Mouse (Mus musculus): Measurements from ENCODE around the gene Fbxo42. TPM values are rescaled to one million over a fixed set of nuclear protein-coding genes. Genes with fewer than 3 reads are reported as not detected.
"Not testable (repeated sequence)": the region's sequence is repeated elsewhere in the genome, so short reads cannot be mapped to it uniquely, and the experiment has no call there.

Fbxo42 gene
- polyA plus RNA-seq, 1 experiment from 2014 or later: 32.2 TPM

DNA sequence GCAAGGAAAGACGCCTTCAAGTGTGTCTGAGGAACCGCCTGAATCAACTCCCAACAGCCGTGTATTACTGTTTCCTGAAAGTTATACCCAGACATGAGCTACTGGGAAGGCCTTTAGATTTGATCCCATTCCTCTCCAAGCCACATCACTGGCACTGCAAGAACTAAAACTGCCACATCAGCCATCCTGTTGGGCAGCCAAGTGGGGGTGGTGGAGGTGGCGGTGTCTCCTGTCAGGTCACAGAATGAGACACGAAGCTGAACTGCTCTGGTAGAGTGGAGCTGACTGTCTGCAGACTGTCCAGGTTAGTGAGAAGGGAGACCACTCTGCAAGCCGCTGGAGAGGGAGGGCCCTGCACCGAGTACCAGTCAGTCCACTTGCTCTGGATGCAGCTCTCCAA is 25.1 kb upstream of the Fbxo42 start:
- 88% methylated on average over 7 of the region's 7 CpGs for WGBS
- Histone ChIP-seq H3K4me3 (no peak overlapping the region), H3K4me1 (peaks cover 19% of the 10 kb centered on the region), H3K9me3 (replicated peaks) (no peaks in the 10 kb centered on the region), H3K27ac (no peak overlapping the region), H3K27me3 (ENCODE audit: low read depth, poor library complexity, severe bottlenecking) (no peaks in the 10 kb centered on the region), H3K36me3 (peaks cover 57% of the 10 kb centered on the region)
- DNase-seq (ENCODE audit: low spot score): no peak

DNA sequence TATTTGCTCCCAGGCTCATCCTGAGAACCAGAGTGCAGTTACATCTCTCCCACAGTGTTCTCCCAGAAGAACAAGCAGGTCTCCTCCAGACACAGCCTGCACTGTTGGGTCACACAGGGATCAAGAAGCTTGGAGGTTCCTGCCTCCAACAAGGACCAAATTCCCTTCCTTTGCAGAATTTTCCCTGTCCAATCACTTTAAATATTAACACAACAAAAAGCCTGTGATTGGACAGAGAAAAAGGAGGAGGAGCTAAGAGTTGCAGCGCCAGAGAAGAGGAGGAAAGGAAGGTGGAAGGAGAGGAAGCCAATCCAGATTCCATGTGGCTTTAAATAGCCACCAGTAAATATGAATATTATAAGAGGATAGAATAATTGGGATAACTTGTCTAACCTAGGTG is 24.6 kb upstream of the Fbxo42 start:
- peaks cover 19% of the 10 kb centered on the region for H3K4me1 ChIP-seq
- no peaks in the 10 kb centered on the region for H3K9me3 ChIP-seq (replicated peaks)
- WGBS: 67% methylated on average over 1 of the region's 1 CpGs
- H3K27me3 ChIP-seq (ENCODE audit: low read depth, poor library complexity, severe bottlenecking): no peaks in the 10 kb centered on the region
- H3K4me3 ChIP-seq: no peak overlapping the region
- H3K27ac ChIP-seq: no peak overlapping the region
- peaks cover 53% of the 10 kb centered on the region for H3K36me3 ChIP-seq
- DNase-seq (ENCODE audit: low spot score): no peak

DNA sequence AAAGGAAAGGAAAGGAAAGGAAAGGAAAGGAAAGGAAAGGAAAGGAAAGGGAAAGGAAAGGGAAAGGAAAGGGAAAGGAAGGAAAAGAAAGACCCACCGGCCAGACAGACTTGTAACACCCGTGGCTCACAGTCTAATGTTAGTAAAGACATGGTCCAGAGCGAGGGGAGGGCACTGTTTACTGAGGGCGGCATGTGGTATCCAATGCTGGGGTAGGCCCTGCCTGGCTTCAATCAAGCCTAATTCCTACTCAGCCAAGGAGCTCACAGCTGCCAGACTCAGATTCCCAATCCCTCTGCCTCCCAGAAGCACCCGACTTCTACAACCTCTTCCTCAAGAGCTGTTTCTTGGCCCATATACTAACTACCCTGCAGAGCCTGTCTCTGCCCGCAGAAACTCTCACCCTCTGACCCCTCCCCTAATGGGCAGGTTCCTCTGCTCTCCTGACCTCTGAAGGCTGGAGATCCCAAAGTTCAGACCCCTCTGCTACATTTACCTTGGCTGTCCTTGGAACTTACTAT is 18.5 kb upstream of the Fbxo42 start:
- H3K4me3 ChIP-seq: no peak overlapping the region
- H3K27me3 ChIP-seq (ENCODE audit: low read depth, poor library complexity, severe bottlenecking): no peaks in the 10 kb centered on the region
- peaks cover 49% of the 10 kb centered on the region for H3K4me1 ChIP-seq
- no peaks in the 10 kb centered on the region for H3K9me3 ChIP-seq (replicated peaks)
- WGBS: 64% methylated on average over 6 of the region's 6 CpGs
- no peak overlapping the region for H3K27ac ChIP-seq
- H3K36me3 ChIP-seq: peaks cover 22% of the 10 kb centered on the region
- DNase-seq (ENCODE audit: low spot score): no peak

DNA sequence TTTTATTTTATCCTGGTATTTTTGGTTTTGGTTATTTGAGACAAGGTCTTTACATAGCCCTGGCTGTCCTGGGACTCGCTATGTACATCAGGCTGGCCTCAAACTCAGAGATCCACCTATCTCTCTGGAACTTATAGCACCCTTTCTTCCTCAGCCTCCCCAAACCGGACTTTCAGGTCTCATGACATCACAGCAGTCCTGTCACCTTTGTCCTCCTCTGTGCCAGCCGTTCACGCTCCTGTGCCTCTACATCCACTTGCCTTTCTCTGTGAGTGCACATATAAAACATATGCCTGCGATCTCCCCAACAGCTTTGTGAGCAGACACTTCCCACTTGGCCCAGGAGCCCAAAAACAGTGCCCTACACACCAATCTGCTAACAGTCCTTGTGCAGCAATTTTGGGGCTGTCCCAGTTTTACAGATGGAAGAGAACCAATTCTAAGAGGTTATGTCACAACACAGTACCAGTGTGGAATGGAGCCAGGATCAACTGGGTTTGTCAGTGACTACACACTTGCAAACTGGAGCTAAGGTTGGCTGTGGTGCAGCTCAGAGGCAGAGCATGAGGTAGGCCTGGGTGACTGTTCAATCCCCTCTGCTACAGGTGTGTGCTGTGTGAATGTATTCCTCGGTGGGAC is 16.9 kb upstream of the Fbxo42 start:
- no peaks in the 10 kb centered on the region for H3K27me3 ChIP-seq (ENCODE audit: low read depth, poor library complexity, severe bottlenecking)
- H3K36me3 ChIP-seq: peaks cover 35% of the 10 kb centered on the region
- DNase-seq (ENCODE audit: low spot score): no peak
- WGBS: 82% methylated on average over 6 of the region's 6 CpGs
- peaks cover 56% of the 10 kb centered on the region for H3K4me1 ChIP-seq
- H3K27ac ChIP-seq: peak overlapping the region; percentile 65; the same call in 1 of the 2 replicates
- H3K4me3 ChIP-seq: no peak overlapping the region
- H3K9me3 ChIP-seq (replicated peaks): no peaks in the 10 kb centered on the region

DNA sequence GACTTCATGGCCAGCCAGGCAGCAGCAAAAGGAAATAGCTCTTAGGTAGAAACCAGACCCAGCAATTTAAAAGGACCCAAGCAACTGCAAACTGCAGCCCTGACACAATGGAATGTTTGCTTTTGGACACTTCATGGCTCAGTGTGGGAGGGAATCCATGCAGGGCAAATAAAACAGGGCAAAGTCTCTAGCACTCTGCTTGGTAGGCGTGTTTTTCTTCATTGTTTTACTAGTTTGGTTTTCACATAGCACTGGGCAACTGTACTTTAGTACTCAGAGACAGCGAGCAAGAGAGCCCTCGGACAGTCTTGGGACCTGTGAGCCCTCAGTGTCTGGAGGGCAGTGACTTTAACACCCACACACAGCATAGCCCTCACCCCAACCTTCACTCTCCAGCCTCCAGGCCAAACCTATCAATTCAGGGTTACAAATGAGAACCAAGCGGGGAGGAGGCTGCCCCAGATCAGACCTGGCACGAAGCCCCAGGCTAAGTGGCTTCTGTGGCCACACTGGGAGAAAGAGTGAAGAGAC is 16.1 kb upstream of the Fbxo42 start:
- H3K4me1 ChIP-seq: peaks cover 57% of the 10 kb centered on the region
- DNase-seq (ENCODE audit: low spot score): no peak
- peaks cover 35% of the 10 kb centered on the region for H3K36me3 ChIP-seq
- peak overlapping the region; percentile 65 for H3K27ac ChIP-seq
- WGBS: 48% methylated on average over 5 of the region's 5 CpGs
- H3K27me3 ChIP-seq (ENCODE audit: low read depth, poor library complexity, severe bottlenecking): no peaks in the 10 kb centered on the region
- H3K4me3 ChIP-seq: no peak overlapping the region
- H3K9me3 ChIP-seq (replicated peaks): no peaks in the 10 kb centered on the region

DNA sequence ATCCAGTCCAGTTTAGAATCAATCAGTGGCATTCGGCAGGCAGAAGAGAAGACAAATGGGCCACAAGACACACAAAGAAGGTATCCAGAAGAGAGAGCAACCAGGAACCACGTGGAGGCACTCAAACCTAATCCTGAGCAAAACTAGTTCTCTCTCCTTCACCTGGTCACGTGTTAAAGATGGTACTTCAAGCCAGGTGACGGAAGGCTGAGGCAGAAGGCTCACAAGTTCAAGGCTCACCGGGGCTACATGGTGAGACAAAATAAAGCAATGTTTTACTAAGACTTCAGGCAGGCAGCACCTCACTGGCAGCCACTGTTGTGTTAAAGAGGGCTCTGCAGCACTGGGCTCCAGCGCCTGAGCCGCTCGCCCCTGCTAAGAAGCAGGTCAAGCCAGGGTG is 15.5 kb upstream of the Fbxo42 start:
- Histone ChIP-seq H3K36me3 (peaks cover 32% of the 10 kb centered on the region), H3K27me3 (ENCODE audit: low read depth, poor library complexity, severe bottlenecking) (no peaks in the 10 kb centered on the region), H3K4me1 (peaks cover 61% of the 10 kb centered on the region), H3K4me3 (no peak overlapping the region), H3K27ac (peak overlapping the region; percentile 65), H3K9me3 (replicated peaks) (no peaks in the 10 kb centered on the region)
- 41% methylated on average over 8 of the region's 8 CpGs for WGBS
- DNase-seq (ENCODE audit: low spot score): no peak

DNA sequence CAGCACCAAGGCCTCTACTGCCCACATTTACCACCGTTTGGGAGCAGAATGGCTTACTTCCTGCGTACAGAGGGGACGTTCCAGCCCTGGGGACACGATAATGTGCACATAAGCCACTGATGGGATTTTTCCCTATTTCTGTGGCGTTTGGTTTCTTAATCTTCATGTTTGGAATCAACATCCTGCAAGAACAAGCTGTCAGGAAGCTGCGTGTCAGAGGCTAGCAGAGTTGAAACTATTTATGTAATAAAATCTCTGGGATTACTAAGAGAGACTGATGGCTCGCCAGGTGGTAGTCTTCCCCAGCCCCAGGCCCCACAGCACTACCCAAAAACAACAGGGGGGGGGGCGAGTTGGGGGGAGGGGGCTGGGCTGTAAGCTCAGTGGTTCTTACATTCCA is 14.5 kb upstream of the Fbxo42 start:
- H3K4me3 ChIP-seq: no peak overlapping the region
- H3K27me3 ChIP-seq (ENCODE audit: low read depth, poor library complexity, severe bottlenecking): no peaks in the 10 kb centered on the region
- H3K9me3 ChIP-seq (replicated peaks): no peaks in the 10 kb centered on the region
- H3K27ac ChIP-seq: no peak overlapping the region
- H3K36me3 ChIP-seq: peaks cover 31% of the 10 kb centered on the region
- H3K4me1 ChIP-seq: peaks cover 67% of the 10 kb centered on the region
- WGBS: 75% methylated on average over 8 of the region's 8 CpGs
- no peak for DNase-seq (ENCODE audit: low spot score)

DNA sequence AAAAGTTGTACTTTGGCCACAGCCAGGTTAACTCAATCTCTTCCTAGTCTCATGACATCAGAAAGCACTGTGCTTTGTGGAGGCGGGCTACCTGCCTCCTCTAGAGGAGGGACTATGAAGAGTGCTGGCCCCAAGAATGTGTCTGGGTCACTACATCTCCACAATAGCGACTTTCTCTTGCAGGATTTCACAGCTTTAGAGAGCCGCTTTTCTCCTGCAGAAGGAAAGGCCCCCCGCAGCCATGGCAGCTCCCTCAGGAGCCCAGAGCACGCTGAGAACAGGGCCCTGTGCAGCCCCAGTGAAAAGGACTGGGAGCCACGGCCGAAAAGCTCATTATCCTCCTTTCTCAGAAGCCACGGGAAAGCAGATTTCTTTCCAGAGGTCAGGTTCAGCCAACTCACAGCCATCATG is 13.7 kb upstream of the Fbxo42 start:
- Histone ChIP-seq H3K9me3 (replicated peaks) (no peaks in the 10 kb centered on the region), H3K27ac (no peak overlapping the region), H3K4me1 (peaks cover 72% of the 10 kb centered on the region), H3K27me3 (ENCODE audit: low read depth, poor library complexity, severe bottlenecking) (no peaks in the 10 kb centered on the region), H3K4me3 (no peak overlapping the region), H3K36me3 (peaks cover 31% of the 10 kb centered on the region)
- 64% methylated on average over 8 of the region's 8 CpGs for WGBS
- no peak for DNase-seq (ENCODE audit: low spot score)

DNA sequence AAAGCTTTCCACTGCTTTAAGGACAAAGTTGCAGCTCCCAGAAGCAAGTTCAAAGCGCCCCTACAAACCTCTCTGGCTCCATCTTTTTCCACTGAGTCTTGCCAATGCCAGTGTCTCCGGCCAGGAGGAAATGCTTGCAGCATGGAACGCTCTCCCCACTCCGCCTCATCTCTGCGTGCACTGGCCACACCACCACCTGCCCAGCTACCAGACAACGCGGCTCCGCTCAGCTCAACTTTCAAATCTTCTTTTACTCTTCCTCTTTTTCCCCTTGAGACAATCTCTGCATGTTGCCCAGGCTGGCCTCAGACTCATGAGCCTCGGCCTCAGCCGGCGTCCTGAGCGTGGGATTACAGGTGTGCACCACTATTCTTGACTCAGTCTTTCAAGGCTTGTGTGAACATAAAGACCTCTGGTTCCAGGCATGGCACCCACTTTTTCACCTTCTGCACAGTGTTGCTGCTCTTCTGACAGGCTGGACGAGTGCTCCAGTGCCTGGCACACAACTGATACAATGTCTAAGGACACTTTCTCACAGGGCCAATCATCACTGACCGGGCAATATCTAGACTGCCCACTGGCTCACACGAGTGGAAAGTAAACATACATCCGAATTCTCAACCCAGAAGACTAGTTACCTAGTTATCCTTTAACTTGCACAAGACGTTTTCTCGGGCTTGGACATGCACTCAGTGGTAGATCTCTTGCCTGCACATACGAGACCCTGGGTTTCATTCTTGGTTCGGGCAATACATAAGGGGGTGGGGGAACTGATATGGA is 12.8 kb upstream of the Fbxo42 start:
- Histone ChIP-seq H3K36me3 (peaks cover 31% of the 10 kb centered on the region), H3K27ac (no peak overlapping the region), H3K27me3 (ENCODE audit: low read depth, poor library complexity, severe bottlenecking) (no peaks in the 10 kb centered on the region), H3K4me1 (peaks cover 64% of the 10 kb centered on the region), H3K9me3 (replicated peaks) (no peaks in the 10 kb centered on the region), H3K4me3 (0 out of 2 replicates have a peak overlapping the region, but pooled peaks have one; percentile 8)
- WGBS: 91% methylated on average over 20 of the region's 20 CpGs
- DNase-seq (ENCODE audit: low spot score): no peak

DNA sequence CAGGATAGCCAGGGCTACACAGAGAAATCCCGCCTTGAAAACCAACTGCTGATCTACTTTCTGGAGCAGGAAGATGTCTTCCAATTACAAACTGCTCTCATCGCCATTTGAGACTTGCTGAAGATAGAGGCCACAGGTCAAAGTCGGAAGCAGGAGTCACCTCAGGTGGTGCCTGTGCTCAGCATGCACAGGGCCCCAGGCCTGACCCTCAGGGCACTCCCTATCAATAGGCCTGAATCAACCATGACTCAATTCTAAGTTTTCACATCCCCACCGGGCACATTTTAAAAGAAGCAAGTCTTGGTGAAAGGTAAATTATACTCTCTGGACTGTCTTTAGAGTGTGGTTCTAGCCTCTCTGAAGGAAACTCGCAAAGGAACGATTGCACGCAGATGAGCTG is 11.6 kb upstream of the Fbxo42 start:
- Histone ChIP-seq H3K9me3 (replicated peaks) (no peaks in the 10 kb centered on the region), H3K27ac (no peak overlapping the region), H3K4me1 (peaks cover 58% of the 10 kb centered on the region), H3K27me3 (ENCODE audit: low read depth, poor library complexity, severe bottlenecking) (no peaks in the 10 kb centered on the region), H3K4me3 (no peak overlapping the region), H3K36me3 (peaks cover 28% of the 10 kb centered on the region)
- WGBS: 90% methylated on average over 7 of the region's 7 CpGs
- DNase-seq (ENCODE audit: low spot score): no peak

DNA sequence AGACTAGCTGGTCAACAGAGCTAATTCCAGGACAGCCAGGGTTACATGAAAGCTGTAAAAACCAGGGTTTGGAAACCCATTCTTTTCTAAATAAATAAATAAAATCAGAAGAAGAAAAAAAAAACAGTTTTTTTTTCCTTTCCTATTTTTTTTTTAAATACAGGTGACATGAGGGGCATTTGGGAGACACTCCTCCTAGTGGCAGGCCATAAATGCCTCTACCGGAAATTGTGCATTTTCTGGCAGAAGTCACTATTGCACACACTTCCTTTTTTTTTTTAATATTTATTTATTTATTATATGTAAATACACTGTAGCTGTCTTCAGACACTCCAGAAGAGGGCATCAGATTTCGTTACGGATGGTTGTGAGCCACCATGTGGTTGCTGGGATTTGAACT is 10.0 kb upstream of the Fbxo42 start:
- H3K27ac ChIP-seq; H3K27me3 ChIP-seq (ENCODE audit: low read depth, poor library complexity, severe bottlenecking); H3K9me3 ChIP-seq (replicated peaks); H3K4me3 ChIP-seq; DNase-seq (ENCODE audit: low spot score): not testable (repeated sequence)
- WGBS: 86% methylated on average over 3 of the region's 3 CpGs
- Histone ChIP-seq H3K4me1 (peaks cover 46% of the 10 kb centered on the region), H3K36me3 (peaks cover 26% of the 10 kb centered on the region)

DNA sequence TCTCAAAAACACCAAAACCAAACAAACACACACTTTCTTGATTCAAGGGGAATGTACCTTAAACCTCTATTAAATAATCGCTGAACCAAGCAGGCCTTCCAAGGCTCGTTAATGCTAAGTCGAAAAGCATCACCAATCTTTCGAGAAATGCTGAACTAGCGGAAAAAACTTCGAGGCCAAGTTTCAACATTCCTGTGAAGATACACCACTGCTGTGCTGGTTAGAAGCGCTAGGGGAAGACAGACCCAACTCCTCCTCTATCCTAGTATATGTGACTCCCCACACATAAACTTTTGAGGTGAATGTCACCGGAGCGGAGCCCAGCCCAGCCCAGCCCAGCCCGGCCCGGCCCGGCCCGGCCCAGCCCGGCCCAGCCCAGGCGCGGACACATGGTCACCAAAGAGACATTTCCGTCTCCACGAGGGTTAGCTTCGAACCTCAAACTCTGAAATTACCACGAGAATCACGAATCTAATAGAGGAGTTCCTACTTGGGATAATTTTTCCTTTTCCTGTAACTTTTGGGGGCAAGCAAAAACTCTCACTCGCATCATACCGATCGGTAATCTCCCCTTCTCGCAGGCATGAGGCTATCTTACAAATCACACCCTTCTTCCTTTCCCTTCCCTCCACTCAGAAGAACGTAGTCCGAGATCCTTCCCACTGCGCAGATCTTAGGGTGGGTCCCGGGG is 9.1 kb upstream of the Fbxo42 start:
- Histone ChIP-seq H3K4me3 (peak overlapping the region; percentile 93), H3K36me3 (peaks cover 26% of the 10 kb centered on the region), H3K4me1 (peaks cover 39% of the 10 kb centered on the region), H3K9me3 (replicated peaks) (no peaks in the 10 kb centered on the region), H3K27me3 (ENCODE audit: low read depth, poor library complexity, severe bottlenecking) (no peaks in the 10 kb centered on the region), H3K27ac (peak overlapping the region; percentile 96)
- no peak for DNase-seq (ENCODE audit: low spot score)
- 4% methylated on average over 29 of the region's 29 CpGs for WGBS
